Mouse (Mus musculus): ENCODE measurements at regions not wholly inside any gene's neighbourhood (a gene's known extent, or its start where the extent isn't known, plus 50 kb on each side); places are given as distances from the start of the nearest gene placed in this dataset.

- H3K4me3 ChIP-seq: no peak overlapping the region
- WGBS (ENCODE audit: insufficient replicate concordance): 78% methylated on average over 6 of the region's 6 CpGs
- H3K9me3 ChIP-seq (replicated peaks): peaks cover 7% of the 10 kb centered on the region; the same call in 1 of the 2 replicates
- peaks cover 7% of the 10 kb centered on the region; the same call in 1 of the 2 replicates for H3K4me1 ChIP-seq
- H3K9ac ChIP-seq: no peak overlapping the region
- H3K36me3 ChIP-seq: no peaks in the 10 kb centered on the region
- no peak for ATAC-seq
- H3K4me2 ChIP-seq: no peak overlapping the region
- H3K27ac ChIP-seq: no peak overlapping the region
- no peaks in the 10 kb centered on the region for H3K27me3 ChIP-seq (replicated peaks)
Observed at GRCm38 (mm10) chr10:8100489-8100888, 144.5 kb upstream of the Tab2 start.

GRCm38 (mm10) chr10:8095924-8096323 is 139.9 kb upstream of the Tab2 start:
- no peak overlapping the region for H3K4me2 ChIP-seq
- H3K27me3 ChIP-seq (replicated peaks): no peaks in the 10 kb centered on the region
- H3K36me3 ChIP-seq: no peaks in the 10 kb centered on the region
- 43% methylated on average over 2 of the region's 2 CpGs for WGBS (ENCODE audit: insufficient replicate concordance)
- ATAC-seq: peak; percentile 76
- H3K27ac ChIP-seq: peak overlapping the region; percentile 36; the same call in 1 of the 2 replicates
- H3K4me1 ChIP-seq: peaks cover 18% of the 10 kb centered on the region
- no peak overlapping the region for H3K9ac ChIP-seq
- H3K9me3 ChIP-seq (replicated peaks): peaks cover 7% of the 10 kb centered on the region; the same call in 1 of the 2 replicates
- H3K4me3 ChIP-seq: no peak overlapping the region

GRCm38 (mm10) chr10:8095206-8095605 is 139.2 kb upstream of the Tab2 start:
- peak overlapping the region; percentile 36; the same call in 1 of the 2 replicates for H3K27ac ChIP-seq

GRCm38 (mm10) chr10:8091871-8092552 is 136.0 kb upstream of the Tab2 start:
- Histone ChIP-seq H3K4me2 (no peak overlapping the region), H3K9ac (no peak overlapping the region), H3K27ac (no peak overlapping the region), H3K9me3 (replicated peaks) (no peaks in the 10 kb centered on the region), H3K4me1 (peaks cover 18% of the 10 kb centered on the region), H3K4me3 (no peak overlapping the region), H3K36me3 (no peaks in the 10 kb centered on the region), H3K27me3 (replicated peaks) (no peaks in the 10 kb centered on the region)
- 61% methylated on average over 8 of the region's 8 CpGs for WGBS (ENCODE audit: insufficient replicate concordance)
- ATAC-seq: no peak

More at GRCm38 (mm10) chr10:8095206-8095605, 139.2 kb upstream of the Tab2 start:
- WGBS (ENCODE audit: insufficient replicate concordance): 74% methylated on average over 3 of the region's 3 CpGs
- Histone ChIP-seq H3K9ac (no peak overlapping the region), H3K36me3 (no peaks in the 10 kb centered on the region), H3K4me2 (no peak overlapping the region), H3K4me3 (no peak overlapping the region), H3K9me3 (replicated peaks) (peaks cover 7% of the 10 kb centered on the region; the same call in 1 of the 2 replicates), H3K4me1 (peaks cover 18% of the 10 kb centered on the region), H3K27me3 (replicated peaks) (no peaks in the 10 kb centered on the region)
- no peak for ATAC-seq

GRCm38 (mm10) chr10:8089296-8089695 is 133.3 kb upstream of the Tab2 start:
- no peak overlapping the region for H3K9ac ChIP-seq
- no peak for ATAC-seq
- no peaks in the 10 kb centered on the region for H3K27me3 ChIP-seq (replicated peaks)
- H3K36me3 ChIP-seq: no peaks in the 10 kb centered on the region
- H3K4me1 ChIP-seq: peaks cover 9% of the 10 kb centered on the region
- H3K4me2 ChIP-seq: no peak overlapping the region
- no peaks in the 10 kb centered on the region for H3K9me3 ChIP-seq (replicated peaks)
- H3K4me3 ChIP-seq: no peak overlapping the region
- 0 out of 2 replicates have a peak overlapping the region, but pooled peaks have one; percentile 7 for H3K27ac ChIP-seq
- WGBS (ENCODE audit: insufficient replicate concordance): 62% methylated on average over 9 of the region's 9 CpGs

GRCm38 (mm10) chr10:8088737-8089136 is 132.7 kb upstream of the Tab2 start:
- ATAC-seq: no peak
- H3K27me3 ChIP-seq (replicated peaks): no peaks in the 10 kb centered on the region
- no peaks in the 10 kb centered on the region for H3K9me3 ChIP-seq (replicated peaks)
- no peak overlapping the region for H3K4me3 ChIP-seq
- no peak overlapping the region for H3K27ac ChIP-seq
- no peak overlapping the region for H3K4me2 ChIP-seq
- no peaks in the 10 kb centered on the region for H3K36me3 ChIP-seq
- H3K4me1 ChIP-seq: peaks cover 9% of the 10 kb centered on the region
- no peak overlapping the region for H3K9ac ChIP-seq
- 65% methylated on average over 3 of the region's 3 CpGs for WGBS (ENCODE audit: insufficient replicate concordance)

- no peaks in the 10 kb centered on the region for H3K9me3 ChIP-seq (replicated peaks)
- no peak overlapping the region for H3K9ac ChIP-seq
- H3K4me3 ChIP-seq: no peak overlapping the region
- H3K27ac ChIP-seq: no peak overlapping the region
- ATAC-seq: no peak
- H3K4me1 ChIP-seq: peaks cover 9% of the 10 kb centered on the region
- WGBS (ENCODE audit: insufficient replicate concordance): 66% methylated on average over 3 of the region's 3 CpGs
- no peaks in the 10 kb centered on the region for H3K27me3 ChIP-seq (replicated peaks)
- H3K36me3 ChIP-seq: no peaks in the 10 kb centered on the region
- H3K4me2 ChIP-seq: no peak overlapping the region
Observed at GRCm38 (mm10) chr10:8088321-8088720, 132.3 kb upstream of the Tab2 start.

GRCm38 (mm10) chr10:8087106-8087505 is 131.1 kb upstream of the Tab2 start:
- H3K9me3 ChIP-seq (replicated peaks): no peaks in the 10 kb centered on the region
- no peak overlapping the region for H3K4me3 ChIP-seq
- no peak overlapping the region for H3K9ac ChIP-seq
- H3K4me2 ChIP-seq: no peak overlapping the region
- peak; percentile 76 for ATAC-seq
- no peaks in the 10 kb centered on the region for H3K36me3 ChIP-seq
- H3K27me3 ChIP-seq (replicated peaks): no peaks in the 10 kb centered on the region
- H3K27ac ChIP-seq: no peak overlapping the region
- WGBS (ENCODE audit: insufficient replicate concordance): 49% methylated on average over 2 of the region's 2 CpGs
- H3K4me1 ChIP-seq: peaks cover 9% of the 10 kb centered on the region

- no peaks in the 10 kb centered on the region for H3K9me3 ChIP-seq (replicated peaks)
- H3K27ac ChIP-seq: no peak overlapping the region
- no peak overlapping the region for H3K9ac ChIP-seq
- 62% methylated on average over 4 of the region's 4 CpGs for WGBS (ENCODE audit: insufficient replicate concordance)
- no peaks in the 10 kb centered on the region for H3K36me3 ChIP-seq
- H3K4me3 ChIP-seq: no peak overlapping the region
- peaks cover 3% of the 10 kb centered on the region for H3K4me1 ChIP-seq
- H3K27me3 ChIP-seq (replicated peaks): no peaks in the 10 kb centered on the region
- H3K4me2 ChIP-seq: no peak overlapping the region
- ATAC-seq: no peak
Observed at GRCm38 (mm10) chr10:8086442-8086841, 130.4 kb upstream of the Tab2 start.

- no peak overlapping the region for H3K4me3 ChIP-seq
- no peaks in the 10 kb centered on the region for H3K27me3 ChIP-seq (replicated peaks)
- peaks cover 23% of the 10 kb centered on the region for H3K4me1 ChIP-seq
- ATAC-seq: no peak
- H3K4me2 ChIP-seq: no peak overlapping the region
- H3K27ac ChIP-seq: no peak overlapping the region
- H3K36me3 ChIP-seq: no peaks in the 10 kb centered on the region
- H3K9ac ChIP-seq: no peak overlapping the region
- H3K9me3 ChIP-seq (replicated peaks): no peaks in the 10 kb centered on the region
- 39% methylated on average over 8 of the region's 8 CpGs for WGBS (ENCODE audit: insufficient replicate concordance)
Observed at GRCm38 (mm10) chr10:8077904-8078811, 122.1 kb upstream of the Tab2 start.

- no peaks in the 10 kb centered on the region for H3K36me3 ChIP-seq
- no peak overlapping the region for H3K9ac ChIP-seq
- H3K4me3 ChIP-seq: no peak overlapping the region
- H3K27ac ChIP-seq: no peak overlapping the region
- 33% methylated on average over 1 of the region's 1 CpGs for WGBS (ENCODE audit: insufficient replicate concordance)
- H3K9me3 ChIP-seq (replicated peaks): no peaks in the 10 kb centered on the region
- no peak for ATAC-seq
- no peak overlapping the region for H3K4me2 ChIP-seq
- H3K4me1 ChIP-seq: peaks cover 39% of the 10 kb centered on the region
- H3K27me3 ChIP-seq (replicated peaks): no peaks in the 10 kb centered on the region
Observed at GRCm38 (mm10) chr10:8072463-8072862, 116.4 kb upstream of the Tab2 start.

GRCm38 (mm10) chr10:8071858-8072257 is 115.8 kb upstream of the Tab2 start:
- WGBS (ENCODE audit: insufficient replicate concordance): 56% methylated on average over 3 of the region's 3 CpGs
- no peak overlapping the region for H3K27ac ChIP-seq
- ATAC-seq: no peak

More at GRCm38 (mm10) chr10:8071858-8072257, 115.8 kb upstream of the Tab2 start:
- Histone ChIP-seq H3K4me3 (no peak overlapping the region), H3K4me1 (peaks cover 41% of the 10 kb centered on the region), H3K4me2 (no peak overlapping the region), H3K9ac (no peak overlapping the region), H3K36me3 (no peaks in the 10 kb centered on the region), H3K9me3 (replicated peaks) (no peaks in the 10 kb centered on the region), H3K27me3 (replicated peaks) (no peaks in the 10 kb centered on the region)

Data from liver, embryonic 12.5 days (tissue).